Mouse (Mus musculus): ENCODE results near the gene Igfbp6. TPM values are rescaled to one million over a fixed set of nuclear protein-coding genes. Genes with fewer than 3 reads are reported as not detected.

The Igfbp6 gene
- polyA plus RNA-seq, 1 experiment from 2014 or later = 0.17 TPM

- Histone ChIP-seq H3K4me1 (ENCODE audit: control insufficient read depth, insufficient read depth, low read length) (no peaks in the 10 kb centered on the region), H3K36me3 (ENCODE audit: control insufficient read depth, insufficient read depth, low read length) (peaks cover 3% of the 10 kb centered on the region), H3K27me3 (ENCODE audit: control insufficient read depth, insufficient read depth, low read length) (no peaks in the 10 kb centered on the region), H3K4me3 (ENCODE audit: low read depth, low read length) (no peak overlapping the region), H3K27ac (replicated peaks; ENCODE audit: low read depth, low read length) (no peak overlapping the region), H3K9me3 (ENCODE audit: control insufficient read depth, low read length) (no peaks in the 10 kb centered on the region), H3K9ac (ENCODE audit: low read length) (no peak overlapping the region), H3K4me2 (ENCODE audit: low read depth, severe bottlenecking) (no peak overlapping the region)
- 69% methylated on average over 8 of the region's 8 CpGs for WGBS
- no peak for DNase-seq (ENCODE audit: low spot score)
- no peak for ATAC-seq (ENCODE audit: insufficient number of reproducible peaks, low FRiP score, low TSS enrichment, low read depth)
These were observed 31.3 kb upstream of the Igfbp6 start for GRCm38 (mm10) chr15:102112827-102113226.

GRCm38 (mm10) chr15:102113674-102114073 is 30.5 kb upstream of the Igfbp6 start:
- 78% methylated on average over 4 of the region's 4 CpGs for WGBS
- Histone ChIP-seq H3K27me3 (ENCODE audit: control insufficient read depth, insufficient read depth, low read length) (no peaks in the 10 kb centered on the region), H3K4me2 (ENCODE audit: low read depth, severe bottlenecking) (no peak overlapping the region), H3K9me3 (ENCODE audit: control insufficient read depth, low read length) (no peaks in the 10 kb centered on the region), H3K9ac (ENCODE audit: low read length) (no peak overlapping the region), H3K27ac (replicated peaks; ENCODE audit: low read depth, low read length) (no peak overlapping the region), H3K36me3 (ENCODE audit: control insufficient read depth, insufficient read depth, low read length) (peaks cover 7% of the 10 kb centered on the region), H3K4me3 (ENCODE audit: low read depth, low read length) (no peak overlapping the region), H3K4me1 (ENCODE audit: control insufficient read depth, insufficient read depth, low read length) (no peaks in the 10 kb centered on the region)
- ATAC-seq (ENCODE audit: insufficient number of reproducible peaks, low FRiP score, low TSS enrichment, low read depth) (no peak), DNase-seq (ENCODE audit: low spot score) (no peak)

- no peaks in the 10 kb centered on the region for H3K9me3 ChIP-seq (ENCODE audit: control insufficient read depth, low read length)
- H3K9ac ChIP-seq (ENCODE audit: low read length) = no peak overlapping the region
- no peak overlapping the region for H3K4me2 ChIP-seq (ENCODE audit: low read depth, severe bottlenecking)
- peaks cover 12% of the 10 kb centered on the region for H3K36me3 ChIP-seq (ENCODE audit: control insufficient read depth, insufficient read depth, low read length)
- no peaks in the 10 kb centered on the region for H3K4me1 ChIP-seq (ENCODE audit: control insufficient read depth, insufficient read depth, low read length)
- no peaks in the 10 kb centered on the region for H3K27me3 ChIP-seq (ENCODE audit: control insufficient read depth, insufficient read depth, low read length)
- WGBS = 88% methylated on average over 7 of the region's 7 CpGs
- DNase-seq (ENCODE audit: low spot score) (no peak), ATAC-seq (ENCODE audit: insufficient number of reproducible peaks, low FRiP score, low TSS enrichment, low read depth) (no peak)
- H3K27ac ChIP-seq (replicated peaks; ENCODE audit: low read depth, low read length) = no peak overlapping the region
- H3K4me3 ChIP-seq (ENCODE audit: low read depth, low read length) = no peak overlapping the region
These were observed 29.4 kb upstream of the Igfbp6 start for GRCm38 (mm10) chr15:102114651-102115260.

DNA sequence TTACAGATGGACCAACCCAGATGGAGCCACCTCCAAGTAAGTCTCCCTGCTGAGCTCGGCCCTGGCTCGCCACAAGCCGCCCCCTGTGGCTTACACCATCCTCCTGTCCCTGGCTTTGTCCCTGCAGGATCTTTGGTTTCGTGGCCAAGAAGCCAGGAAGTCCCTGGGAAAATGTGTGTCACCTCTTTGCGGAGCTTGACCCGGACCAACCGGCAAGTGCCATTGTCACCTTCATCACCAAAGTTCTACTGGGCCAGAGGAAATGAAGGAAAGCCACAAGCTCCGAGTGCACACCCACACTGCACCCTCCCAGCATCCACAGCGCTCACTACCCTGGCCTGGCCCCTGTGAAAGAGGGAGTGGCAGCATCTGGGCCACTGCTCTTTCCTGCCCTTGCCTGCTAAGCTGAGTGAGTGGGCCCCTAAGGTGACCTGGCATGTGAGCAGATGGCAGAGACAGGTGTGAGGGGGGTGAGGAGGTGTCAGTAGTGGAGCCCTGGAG is 28.4 kb upstream of the Igfbp6 start:
- DNase-seq (ENCODE audit: low spot score) = no peak
- Histone ChIP-seq H3K4me2 (ENCODE audit: low read depth, severe bottlenecking) (no peak overlapping the region), H3K4me3 (ENCODE audit: low read depth, low read length) (no peak overlapping the region), H3K4me1 (ENCODE audit: control insufficient read depth, insufficient read depth, low read length) (no peaks in the 10 kb centered on the region), H3K27ac (replicated peaks; ENCODE audit: low read depth, low read length) (no peak overlapping the region), H3K9ac (ENCODE audit: low read length) (no peak overlapping the region), H3K36me3 (ENCODE audit: control insufficient read depth, insufficient read depth, low read length) (peaks cover 13% of the 10 kb centered on the region), H3K9me3 (ENCODE audit: control insufficient read depth, low read length) (no peaks in the 10 kb centered on the region), H3K27me3 (ENCODE audit: control insufficient read depth, insufficient read depth, low read length) (no peaks in the 10 kb centered on the region)
- ATAC-seq (ENCODE audit: insufficient number of reproducible peaks, low FRiP score, low TSS enrichment, low read depth) = no peak
- 76% methylated on average over 9 of the region's 9 CpGs for WGBS

GRCm38 (mm10) chr15:102116753-102117415 is 27.3 kb upstream of the Igfbp6 start:
- DNase-seq (ENCODE audit: low spot score) (no peak), ATAC-seq (ENCODE audit: insufficient number of reproducible peaks, low FRiP score, low TSS enrichment, low read depth) (no peak)
- Histone ChIP-seq H3K9ac (ENCODE audit: low read length) (no peak overlapping the region), H3K27ac (replicated peaks; ENCODE audit: low read depth, low read length) (no peak overlapping the region), H3K4me3 (ENCODE audit: low read depth, low read length) (no peak overlapping the region), H3K27me3 (ENCODE audit: control insufficient read depth, insufficient read depth, low read length) (no peaks in the 10 kb centered on the region), H3K4me2 (ENCODE audit: low read depth, severe bottlenecking) (no peak overlapping the region), H3K4me1 (ENCODE audit: control insufficient read depth, insufficient read depth, low read length) (no peaks in the 10 kb centered on the region), H3K9me3 (ENCODE audit: control insufficient read depth, low read length) (no peaks in the 10 kb centered on the region), H3K36me3 (ENCODE audit: control insufficient read depth, insufficient read depth, low read length) (peaks cover 15% of the 10 kb centered on the region)
- WGBS = 79% methylated on average over 11 of the region's 11 CpGs

DNA sequence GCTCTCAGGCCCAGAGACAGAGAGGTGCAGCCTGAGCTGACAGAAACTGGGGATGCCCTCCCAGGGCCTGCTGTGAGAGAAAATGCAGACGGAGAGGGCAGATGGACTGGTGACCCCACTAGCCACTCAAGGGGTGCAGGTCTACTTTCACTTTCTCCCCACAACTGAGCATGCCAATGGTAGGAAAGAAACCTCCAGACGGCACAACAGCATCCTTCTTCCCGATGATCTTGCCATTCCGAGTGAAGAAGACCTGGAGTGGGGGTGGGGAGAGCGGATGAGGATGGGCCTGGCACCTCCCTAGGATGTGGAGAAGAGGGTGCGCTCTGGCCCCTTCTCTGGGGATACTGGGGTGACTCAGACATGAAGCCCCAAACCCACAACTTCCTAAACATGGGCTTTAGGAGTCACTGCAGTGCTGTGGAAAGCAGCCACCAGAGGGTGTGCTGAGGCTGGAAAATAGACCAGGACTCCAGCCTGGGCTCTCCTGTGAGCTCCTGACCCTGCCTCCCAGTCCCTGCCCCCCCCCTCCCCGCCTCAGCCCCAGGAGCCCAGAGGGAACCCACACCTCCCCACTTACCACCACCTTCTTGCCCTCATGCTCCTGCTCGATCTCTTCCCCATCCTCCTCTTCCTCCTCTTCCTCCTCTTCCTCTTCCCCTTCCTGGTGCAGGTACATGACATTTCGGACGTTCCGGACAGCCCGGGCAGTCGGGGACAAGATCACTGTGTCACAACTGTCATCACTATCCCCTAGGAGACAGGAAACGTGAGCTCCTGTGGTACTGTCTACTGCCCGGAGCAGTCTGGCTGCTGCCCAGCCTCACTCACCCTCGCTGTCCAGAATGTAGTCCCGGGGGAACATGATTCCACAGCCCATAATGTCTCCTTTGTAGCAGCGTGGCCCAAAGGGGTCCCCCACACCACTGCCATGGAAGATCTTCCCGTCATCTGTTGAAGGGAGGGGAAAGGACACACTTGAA is 26.4 kb upstream of the Igfbp6 start:
- H3K27me3 ChIP-seq (ENCODE audit: control insufficient read depth, insufficient read depth, low read length) = no peaks in the 10 kb centered on the region
- peaks cover 15% of the 10 kb centered on the region for H3K36me3 ChIP-seq (ENCODE audit: control insufficient read depth, insufficient read depth, low read length)
- H3K4me1 ChIP-seq (ENCODE audit: control insufficient read depth, insufficient read depth, low read length) = no peaks in the 10 kb centered on the region
- WGBS = 81% methylated on average over 19 of the region's 19 CpGs
- H3K9ac ChIP-seq (ENCODE audit: low read length) = no peak overlapping the region
- no peaks in the 10 kb centered on the region for H3K9me3 ChIP-seq (ENCODE audit: control insufficient read depth, low read length)
- no peak overlapping the region for H3K27ac ChIP-seq (replicated peaks; ENCODE audit: low read depth, low read length)
- no peak overlapping the region for H3K4me2 ChIP-seq (ENCODE audit: low read depth, severe bottlenecking)
- H3K4me3 ChIP-seq (ENCODE audit: low read depth, low read length) = no peak overlapping the region
- ATAC-seq (ENCODE audit: insufficient number of reproducible peaks, low FRiP score, low TSS enrichment, low read depth) = no peak
- no peak for DNase-seq (ENCODE audit: low spot score)

GRCm38 (mm10) chr15:102118591-102118990 is 25.6 kb upstream of the Igfbp6 start:
- Histone ChIP-seq H3K4me3 (ENCODE audit: low read depth, low read length) (no peak overlapping the region), H3K9ac (ENCODE audit: low read length) (no peak overlapping the region), H3K9me3 (ENCODE audit: control insufficient read depth, low read length) (no peaks in the 10 kb centered on the region), H3K4me2 (ENCODE audit: low read depth, severe bottlenecking) (no peak overlapping the region), H3K27me3 (ENCODE audit: control insufficient read depth, insufficient read depth, low read length) (no peaks in the 10 kb centered on the region), H3K36me3 (ENCODE audit: control insufficient read depth, insufficient read depth, low read length) (peaks cover 15% of the 10 kb centered on the region), H3K27ac (replicated peaks; ENCODE audit: low read depth, low read length) (no peak overlapping the region), H3K4me1 (ENCODE audit: control insufficient read depth, insufficient read depth, low read length) (no peaks in the 10 kb centered on the region)
- DNase-seq (ENCODE audit: low spot score) (no peak), ATAC-seq (ENCODE audit: insufficient number of reproducible peaks, low FRiP score, low TSS enrichment, low read depth) (no peak)
- 78% methylated on average over 4 of the region's 4 CpGs for WGBS

GRCm38 (mm10) chr15:102119121-102119830 is 24.9 kb upstream of the Igfbp6 start:
- Histone ChIP-seq H3K9me3 (ENCODE audit: control insufficient read depth, low read length) (no peaks in the 10 kb centered on the region), H3K4me2 (ENCODE audit: low read depth, severe bottlenecking) (no peak overlapping the region), H3K36me3 (ENCODE audit: control insufficient read depth, insufficient read depth, low read length) (peaks cover 15% of the 10 kb centered on the region), H3K4me1 (ENCODE audit: control insufficient read depth, insufficient read depth, low read length) (no peaks in the 10 kb centered on the region), H3K27me3 (ENCODE audit: control insufficient read depth, insufficient read depth, low read length) (no peaks in the 10 kb centered on the region), H3K9ac (ENCODE audit: low read length) (no peak overlapping the region), H3K27ac (replicated peaks; ENCODE audit: low read depth, low read length) (no peak overlapping the region), H3K4me3 (ENCODE audit: low read depth, low read length) (no peak overlapping the region)
- DNase-seq (ENCODE audit: low spot score) = no peak
- WGBS = 70% methylated on average over 8 of the region's 8 CpGs
- ATAC-seq (ENCODE audit: insufficient number of reproducible peaks, low FRiP score, low TSS enrichment, low read depth) = no peak
